Mouse (Mus musculus) cerebellum, adult 11-12 months (tissue): Measurements from ENCODE around the gene Zw10.
A peak's percentile ranks its signal among the peaks of the same experiment; 100 is the strongest.

Experiments used
- DNase-seq: peaks from one replicate; pipeline ENCODE4 v3.0.0; 2022

The Zw10 gene

DNA sequence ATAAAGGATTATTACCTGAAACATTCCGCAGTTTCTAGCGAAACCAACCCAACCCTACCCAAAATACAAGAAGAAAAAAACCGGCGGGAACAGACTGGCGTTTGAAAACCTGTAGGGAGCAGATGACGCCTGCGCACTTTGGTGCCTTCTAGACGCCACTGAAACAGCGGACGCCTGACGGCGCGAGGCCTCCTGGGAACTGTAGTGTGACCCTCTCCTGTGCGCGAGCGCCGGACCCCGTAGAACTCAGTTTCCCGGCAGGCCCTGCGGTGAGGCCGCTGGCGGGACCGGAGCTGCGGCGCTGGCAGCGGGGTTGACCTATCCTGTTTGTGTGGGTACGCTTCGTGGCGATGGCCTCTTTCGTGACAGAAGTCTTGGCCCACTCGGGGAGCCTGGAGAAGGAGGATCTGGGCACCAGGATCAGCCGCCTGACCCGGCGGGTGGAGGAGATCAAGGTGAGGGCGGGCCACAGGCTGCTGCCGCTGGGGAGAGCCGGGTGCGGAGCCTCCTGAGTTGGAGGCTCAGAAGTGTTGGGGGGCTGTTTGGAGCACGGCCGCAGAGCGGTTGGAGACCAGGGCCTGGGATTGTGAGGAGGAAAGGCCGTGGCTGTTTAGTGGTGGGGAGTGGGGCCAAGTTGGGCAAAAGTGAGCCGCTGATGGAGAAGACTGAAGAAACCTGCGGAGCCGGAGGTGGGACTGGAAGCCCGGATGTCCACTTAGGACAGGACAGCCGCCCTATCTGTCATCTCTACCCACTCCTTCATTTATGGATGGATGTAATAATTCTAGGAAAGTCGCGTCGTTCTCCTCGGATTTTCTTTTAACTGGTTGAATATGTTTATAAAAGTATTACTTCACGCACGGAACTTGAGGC is at the start of gene Zw10:
Zw10 (plus strand) TSS at position 281 of the 873 bp plus-strand sequence.
- DNase-seq, result peak; percentile 95

DNA sequence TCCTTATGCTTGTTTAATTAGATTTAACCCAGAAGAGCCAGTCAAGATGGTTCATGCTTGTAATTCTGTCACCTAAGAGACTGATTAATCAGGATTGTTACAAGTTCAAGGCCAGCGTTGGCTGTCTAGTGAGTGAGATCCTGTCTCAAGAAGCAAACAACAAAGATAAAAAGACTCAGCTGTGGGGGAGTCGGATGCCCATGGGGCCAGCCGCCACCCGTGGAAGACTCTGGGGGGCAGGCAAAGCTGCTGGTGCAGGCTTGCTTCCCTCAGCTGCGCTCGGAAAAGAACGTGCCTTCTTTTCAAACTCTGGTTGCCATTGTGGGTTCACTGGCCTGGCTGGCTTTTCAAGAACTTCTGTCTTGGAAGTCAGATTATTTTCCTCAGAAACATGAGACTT is 39.6 kb upstream of the Zw10 start:
- DNase-seq, result no peak

DNA sequence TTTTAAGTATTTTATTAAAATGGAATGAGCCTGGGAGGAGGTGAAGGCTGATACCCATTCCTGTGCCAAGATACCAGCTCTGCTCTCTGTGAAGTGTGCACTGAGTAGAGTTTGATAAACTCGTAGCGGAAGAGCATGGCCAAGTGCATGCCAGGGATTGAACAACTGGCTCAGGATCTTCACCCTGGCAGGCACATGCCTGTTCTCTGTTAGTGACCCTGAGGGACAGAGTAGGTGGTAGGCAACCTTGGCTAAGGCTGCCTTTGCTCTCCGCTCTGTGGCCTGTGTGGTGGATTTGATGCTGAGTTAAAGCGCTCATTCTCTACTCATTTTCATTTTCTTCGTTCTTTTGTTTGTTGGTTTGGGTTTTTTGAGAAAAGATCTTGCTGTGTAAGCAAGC is 34.1 kb upstream of the Zw10 start:
- no peak for DNase-seq

DNA sequence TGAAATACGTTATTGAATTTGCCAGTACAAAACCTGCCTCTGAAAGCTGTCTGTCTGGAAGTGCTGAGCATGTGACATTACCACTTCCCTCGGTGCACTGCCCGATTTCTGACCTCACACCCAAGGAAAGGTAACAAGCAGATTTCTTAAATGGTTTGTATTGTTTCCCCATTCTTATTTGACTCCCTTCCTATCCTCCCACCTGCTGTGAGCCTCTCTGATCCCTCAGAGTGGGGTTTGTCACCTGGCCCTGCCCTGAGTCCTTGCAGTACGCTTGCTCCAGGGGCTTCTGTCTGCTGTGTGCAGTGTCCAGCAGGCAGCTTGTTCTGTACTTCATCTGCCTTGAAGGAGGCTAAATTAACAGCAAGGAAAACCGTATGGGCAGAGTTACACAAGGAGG is 31.5 kb upstream of the Zw10 start:
- no peak for DNase-seq

DNA sequence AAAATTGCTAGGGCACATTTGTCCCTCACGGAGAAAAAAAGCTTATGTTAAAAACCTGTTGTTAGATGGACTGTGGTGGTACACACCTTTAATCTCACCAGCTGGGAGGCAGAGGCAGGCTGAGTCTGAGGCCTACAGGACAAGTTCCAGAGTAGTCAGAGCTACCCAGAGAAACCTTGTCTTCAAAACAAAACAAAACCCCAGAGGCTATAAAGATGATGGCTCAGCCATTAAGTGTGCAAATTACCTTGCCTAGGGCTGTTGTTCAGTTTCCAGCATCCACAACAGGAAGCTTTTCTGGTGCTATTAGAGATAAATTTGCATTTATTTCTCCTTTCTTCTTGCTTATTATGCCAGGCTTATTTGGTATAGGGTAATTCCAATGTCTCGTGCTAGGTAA is 30.9 kb upstream of the Zw10 start:
- DNase-seq, result no peak

DNA sequence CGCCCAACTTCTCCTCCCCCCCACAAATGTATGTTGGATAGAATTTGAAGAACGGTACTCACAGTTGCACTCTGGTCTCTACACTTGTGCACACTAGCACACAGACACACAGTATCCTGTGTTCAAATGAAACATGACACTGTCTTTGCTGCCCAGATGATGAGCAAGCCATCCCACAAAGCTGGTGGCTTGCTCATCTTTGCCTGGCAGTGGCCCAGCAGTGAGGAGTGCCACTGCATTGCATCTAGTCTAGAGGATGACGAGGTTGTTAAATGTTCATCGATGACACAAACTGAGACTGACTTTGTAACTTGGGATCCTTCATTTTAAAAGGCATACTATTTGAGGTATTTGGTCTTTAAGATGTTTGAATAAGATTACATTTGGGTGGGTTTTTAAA is 20.6 kb upstream of the Zw10 start:
- no peak for DNase-seq

DNA sequence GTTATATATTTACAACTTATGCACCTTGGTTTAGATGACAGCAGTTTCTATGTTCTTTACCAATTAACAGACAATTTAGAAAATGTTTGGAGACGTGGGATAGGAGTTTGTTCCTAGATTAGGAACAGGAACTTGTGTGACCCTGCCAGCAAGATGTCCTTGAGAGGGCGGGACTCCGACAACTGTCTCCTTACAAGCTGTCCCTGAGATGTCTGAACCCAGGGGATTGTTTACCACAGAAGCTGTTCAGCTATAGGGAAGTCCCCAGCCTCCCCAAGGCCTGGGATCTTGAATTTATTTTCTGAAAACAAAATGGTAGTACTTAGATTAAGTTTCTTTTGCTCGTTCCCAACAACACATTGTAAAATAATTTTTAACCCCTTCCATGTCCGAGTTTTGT is 4.5 kb upstream of the Zw10 start:
- DNase-seq, result no peak

DNA sequence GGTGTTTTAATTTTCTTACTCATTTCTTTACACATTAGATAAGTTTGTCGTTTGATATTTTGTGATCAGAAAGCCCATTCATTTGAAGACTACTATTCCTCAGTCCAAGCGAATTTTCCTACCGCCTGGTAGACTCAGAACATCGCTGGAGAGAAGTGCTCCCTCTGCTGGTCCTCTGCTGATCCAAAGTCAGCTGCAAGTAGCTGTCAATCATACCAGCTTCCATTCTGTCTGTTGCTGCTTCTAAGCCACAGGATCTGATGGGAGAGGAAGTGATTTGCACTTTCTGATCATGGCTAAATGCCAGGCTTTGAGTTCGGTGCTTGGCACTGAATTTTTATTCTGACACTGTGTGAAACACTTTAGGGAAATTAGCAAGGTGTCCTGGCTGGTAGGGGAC is 4.1 kb upstream of the Zw10 start:
- peak; percentile 29 for DNase-seq

DNA sequence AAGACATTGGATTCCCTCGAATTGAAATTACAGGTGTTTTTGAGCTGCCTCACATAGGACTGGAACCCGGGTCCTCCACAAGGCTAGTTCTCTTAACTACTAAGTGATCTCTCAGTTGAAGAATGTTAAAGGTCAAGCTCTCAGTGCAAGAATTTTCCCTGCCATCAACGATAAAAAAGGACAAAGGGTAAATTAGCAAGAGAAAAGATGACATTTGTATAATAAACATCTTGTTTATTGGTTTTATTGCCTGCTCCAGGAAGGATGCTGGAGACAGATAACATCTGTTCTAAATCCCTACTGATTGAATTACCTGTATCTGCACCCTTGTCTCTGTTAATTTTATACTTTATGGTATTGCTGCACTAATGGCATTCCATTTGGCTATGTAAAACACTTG is 1.4 kb upstream of the Zw10 start:
- no peak for DNase-seq

DNA sequence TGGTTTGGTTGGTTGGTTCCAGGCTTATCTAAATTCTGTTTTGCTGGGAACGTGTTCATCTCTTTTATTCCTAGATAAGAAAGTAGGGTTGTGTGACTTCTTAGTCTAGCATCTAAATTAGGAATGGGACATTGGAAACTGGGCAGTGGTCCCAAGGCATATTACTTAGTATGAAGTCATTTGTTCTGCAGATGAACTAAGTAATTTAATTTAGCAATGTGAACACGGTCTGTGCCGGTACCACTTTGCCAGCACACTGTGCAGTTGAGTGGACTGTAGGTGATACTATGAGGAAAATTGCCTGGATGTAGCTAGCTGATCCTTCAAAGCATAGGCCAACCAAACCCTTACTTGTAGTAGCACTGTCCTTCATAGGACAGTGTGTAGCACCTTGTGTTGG is 21.4 kb downstream of the Zw10 start:
- no peak for DNase-seq

DNA sequence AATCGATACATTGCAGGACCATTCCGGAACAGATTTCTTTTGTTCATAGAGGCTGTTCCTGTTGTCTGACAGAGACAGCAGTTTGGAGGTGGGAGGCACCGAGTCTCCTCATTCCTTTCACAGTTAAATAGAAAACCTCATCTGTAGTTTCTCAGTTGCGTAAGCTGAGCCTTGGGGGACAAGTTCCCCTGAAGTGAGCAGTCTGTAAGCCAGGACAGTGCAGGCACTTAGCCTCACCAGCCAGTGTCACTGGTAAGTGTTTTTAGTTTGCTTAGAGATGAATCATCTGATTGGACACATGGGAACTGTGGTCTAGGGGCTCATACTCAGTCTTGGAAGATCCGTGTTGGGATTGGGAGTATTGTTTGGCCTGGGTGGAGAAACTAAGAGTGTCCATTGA is 25.7 kb downstream of the Zw10 start, which contains the start of gene Tmprss5:
Tmprss5 (plus strand) TSS at position 154 of the 400 bp plus-strand sequence.
- DNase-seq, result no peak

DNA sequence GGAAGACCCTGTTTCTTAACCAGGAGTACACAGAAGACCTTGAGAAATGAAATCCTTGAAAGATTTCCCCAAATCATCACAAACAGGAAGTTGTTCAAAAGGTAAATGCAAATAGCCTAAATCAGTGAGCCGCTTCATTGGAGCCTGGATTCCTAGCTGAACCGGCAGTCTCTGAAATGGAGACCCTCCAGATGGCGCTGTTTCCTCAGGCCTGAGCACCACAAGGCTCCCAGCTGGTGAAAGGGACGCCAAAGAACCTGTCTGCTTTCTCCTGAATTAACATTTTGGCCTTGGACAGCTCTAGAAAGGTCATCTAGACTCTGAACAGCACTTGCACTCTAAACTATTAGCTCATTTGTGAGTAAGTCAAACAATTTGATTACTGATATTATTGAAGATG is 26.1 kb downstream of the Zw10 start:
- peak; percentile 65 for DNase-seq

DNA sequence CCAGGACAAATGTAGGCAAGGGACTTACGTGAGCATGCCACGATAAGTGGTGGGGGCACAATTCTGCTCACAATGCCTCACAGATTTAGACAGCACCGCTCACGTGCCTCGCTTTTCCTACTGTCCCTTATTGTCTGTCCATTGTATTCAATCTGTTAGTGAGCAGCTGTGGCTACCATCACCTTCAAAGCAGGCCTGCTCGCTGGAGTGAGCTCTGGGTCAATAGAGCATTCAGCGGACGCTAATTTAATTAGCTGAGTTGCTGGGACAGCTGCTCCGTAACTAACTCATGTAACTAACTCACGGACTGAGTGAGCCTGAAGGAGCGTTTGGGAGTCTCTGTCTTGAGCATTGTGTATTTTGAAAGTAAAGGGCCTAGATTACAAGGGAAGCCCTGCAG is 31.9 kb downstream of the Zw10 start:
- no peak for DNase-seq

DNA sequence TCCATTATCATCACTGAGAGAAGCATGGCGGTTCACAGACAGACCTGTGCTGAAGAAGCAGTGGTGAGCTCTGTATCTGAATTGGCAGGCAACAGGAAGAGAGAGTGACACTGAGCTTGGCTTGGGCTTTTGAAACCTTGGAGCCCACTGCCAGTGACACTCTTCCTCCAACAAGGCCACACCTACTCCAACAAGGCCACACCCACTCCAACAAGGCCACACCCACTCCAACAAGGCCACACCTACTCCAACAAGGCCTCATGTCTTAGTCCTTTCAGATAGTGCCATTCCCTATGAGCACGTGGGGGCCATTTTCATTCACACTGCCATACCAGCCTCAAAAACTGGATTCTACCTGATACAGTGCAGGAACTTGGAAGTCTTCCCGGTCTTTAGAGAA is 43.5 kb downstream of the Zw10 start:
- DNase-seq, result no peak

DNA sequence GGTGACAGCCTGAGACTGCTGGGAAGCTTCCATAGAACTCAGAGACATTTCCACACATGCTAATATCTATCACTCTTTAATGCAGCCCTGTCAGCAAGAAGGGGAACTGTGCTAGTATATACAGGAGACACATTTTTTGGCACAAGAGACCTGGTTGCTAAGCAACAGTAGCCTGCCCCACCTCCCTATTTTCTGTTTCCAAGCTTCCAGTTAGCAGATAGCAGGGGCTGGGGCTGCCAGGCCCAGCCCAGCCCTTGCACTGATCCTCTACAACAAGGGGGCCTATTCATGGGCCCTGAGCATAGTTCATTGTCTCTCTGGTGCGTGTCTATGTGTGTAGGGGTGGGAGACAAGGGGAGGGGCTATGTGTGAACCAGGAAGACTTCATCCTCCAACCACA is 46.9 kb downstream of the Zw10 start:
- peak; percentile 6 for DNase-seq

DNA sequence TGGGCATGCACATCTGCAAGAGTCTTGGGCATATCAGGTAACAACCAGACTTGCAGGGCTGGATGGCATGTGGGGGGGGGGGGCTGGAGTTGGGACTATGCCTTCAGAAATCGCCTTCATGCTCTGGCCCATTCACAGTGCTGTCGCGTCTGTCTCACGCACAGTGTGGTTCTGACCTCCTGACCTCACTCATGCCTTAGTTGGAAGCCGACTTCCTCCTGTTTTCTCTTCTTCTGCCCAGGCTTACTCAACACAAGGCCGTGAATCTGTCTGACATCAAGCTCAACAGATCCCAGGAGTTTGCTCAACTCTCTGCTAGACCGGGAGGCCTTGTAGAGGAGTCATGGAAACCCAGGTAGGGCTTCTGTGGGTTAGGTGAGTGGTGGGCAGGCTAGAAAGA is 53.7 kb downstream of the Zw10 start:
- DNase-seq, result no peak

DNA sequence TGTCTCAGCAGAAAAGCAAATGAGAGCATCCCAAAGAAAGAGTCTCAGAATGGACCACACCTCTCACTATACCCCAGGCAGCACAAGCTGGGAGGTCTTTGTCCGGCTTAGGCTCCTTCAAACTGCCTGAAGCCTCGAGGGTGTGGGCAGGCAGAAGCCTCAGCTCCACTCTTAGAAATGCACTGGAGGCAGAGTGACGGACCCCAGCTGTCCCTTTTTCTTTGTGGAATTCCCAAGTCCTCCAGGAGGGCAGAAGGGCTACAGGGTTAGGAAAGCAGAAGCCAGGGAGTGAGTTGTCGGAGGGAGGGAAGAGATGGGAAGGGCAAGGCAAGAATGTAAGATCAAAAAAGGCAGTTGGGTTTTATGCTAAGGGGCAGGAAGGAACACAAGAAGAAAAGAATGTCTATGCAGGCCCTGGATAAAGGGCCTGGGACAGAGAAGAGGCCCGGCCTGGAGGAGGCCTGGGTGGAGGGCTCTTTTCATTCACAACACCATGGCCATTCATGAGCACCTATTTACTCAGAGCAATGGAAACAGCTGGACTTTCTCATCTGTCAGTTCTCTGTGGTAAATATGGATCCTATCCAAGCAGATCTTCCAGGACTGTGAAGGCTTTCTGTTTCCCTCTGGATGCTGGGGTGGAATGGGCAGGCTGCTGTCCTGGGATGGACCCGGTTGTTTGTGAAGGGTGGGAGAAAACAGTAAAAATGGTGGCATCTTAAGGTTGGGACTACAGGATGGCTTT is 55.2 kb downstream of the Zw10 start:
- no peak for DNase-seq

DNA sequence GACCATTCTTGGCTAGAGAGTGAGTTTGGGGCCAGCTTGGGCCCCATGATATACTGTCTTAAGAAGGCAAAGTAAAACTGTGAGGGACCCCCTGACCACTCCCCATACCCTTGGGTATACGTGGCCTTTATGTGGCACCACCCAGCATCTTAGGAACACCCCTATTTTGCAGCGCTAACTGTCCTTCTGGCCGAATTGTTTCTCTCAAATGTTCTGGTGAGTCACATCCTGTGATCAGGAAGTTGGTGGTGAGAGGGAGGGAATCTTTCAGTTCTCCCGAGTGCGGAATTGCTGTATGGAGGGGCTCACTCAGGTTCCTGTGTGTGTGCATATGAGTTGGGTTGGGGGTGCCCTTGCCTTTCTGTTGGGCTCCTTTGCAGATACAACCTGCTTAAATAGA is 55.9 kb downstream of the Zw10 start:
- no peak for DNase-seq

DNA sequence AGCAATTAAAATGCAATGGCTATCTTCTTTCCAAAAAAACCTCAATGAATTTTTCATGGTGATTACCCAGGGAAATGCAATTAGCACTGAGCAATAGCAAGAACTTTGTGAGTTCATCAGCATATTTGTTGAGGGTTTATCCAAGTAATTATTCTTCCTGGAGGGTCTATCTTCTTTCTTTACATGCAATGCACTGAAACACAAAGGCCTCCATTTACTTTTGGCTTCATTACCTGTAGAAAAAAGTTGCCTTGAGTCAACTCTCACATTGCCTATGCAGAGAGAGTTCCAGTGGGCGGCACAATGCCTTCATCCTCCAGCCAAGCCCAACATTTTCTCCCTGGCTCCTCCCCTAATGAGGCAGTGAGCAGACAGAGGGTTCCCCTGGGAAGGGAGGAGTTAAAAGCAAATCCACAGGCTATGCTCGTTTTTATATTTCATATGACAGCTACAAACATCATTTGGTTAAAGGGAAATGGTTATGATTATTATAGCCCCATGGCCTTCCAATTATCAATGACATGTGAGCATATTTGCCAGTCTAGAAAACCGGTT is 62.9 kb downstream of the Zw10 start:
- DNase-seq, result no peak

DNA sequence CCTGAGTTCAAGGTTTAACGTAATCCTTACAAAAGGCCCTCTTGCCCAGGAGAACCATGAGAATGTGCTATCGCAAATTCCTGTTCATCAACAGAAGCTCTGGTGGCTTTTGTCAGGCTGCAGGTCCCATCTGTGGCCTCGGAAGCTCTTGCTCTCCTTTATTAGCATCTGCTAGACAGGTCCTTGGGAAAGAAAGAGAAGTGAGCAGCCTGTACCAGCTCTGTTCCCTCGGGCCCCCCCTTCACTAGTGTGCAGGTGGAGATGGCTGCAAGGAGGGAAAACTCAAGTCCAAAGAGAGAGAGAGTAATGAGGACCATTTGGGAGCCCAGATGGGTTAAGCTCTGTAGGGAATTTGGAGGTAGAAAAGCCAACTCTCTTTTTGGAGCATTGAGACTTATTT is 64.3 kb downstream of the Zw10 start:
- DNase-seq, result peak; percentile 27

DNA sequence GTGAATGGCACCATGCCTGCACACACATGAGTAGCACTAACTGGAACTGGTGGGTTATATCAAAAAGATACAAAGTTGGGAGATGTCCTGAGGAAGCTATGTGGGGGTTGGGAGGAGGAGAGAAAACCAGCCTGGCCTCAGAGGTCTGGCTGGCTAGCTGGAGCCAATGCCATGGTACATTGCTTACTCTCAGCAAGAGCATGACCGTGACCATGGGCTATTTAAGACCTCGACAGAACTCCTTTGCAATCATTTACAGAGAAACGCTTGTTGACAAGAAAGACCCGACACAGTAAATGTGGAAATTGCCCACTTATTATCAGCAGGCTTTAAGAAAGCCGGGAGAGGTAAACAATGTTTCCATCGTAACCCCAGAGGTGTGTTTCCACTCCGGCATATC is 70.3 kb downstream of the Zw10 start:
- no peak for DNase-seq
